Mouse (Mus musculus) kidney, adult 2 months (tissue): Measurements from ENCODE around the gene 9130230L23Rik.

Experiments
- CTCF ChIP-seq: fragments of 200-500 bp; conservative IDR thresholded peaks from 2 replicates; pipeline ENCODE4 v1.5.1; 2011; ENCODE audit warnings: low read depth, mild to moderate bottlenecking, control low read depth, low read length, moderate library complexity, mixed read lengths; ENCODE audit not compliant: insufficient read depth, insufficient read length
- POLR2A ChIP-seq: fragments of 200-500 bp; IDR thresholded peaks from one replicate; pipeline ENCODE4 v1.6.1; 2011; ENCODE audit warnings: low read depth, low read length, control low read depth

- TF ChIP-seq POLR2A (no peak), CTCF (no peak)
Measured at GRCm38 (mm10) chr5:66052777-66053548, 48.9 kb upstream of the 9130230L23Rik start.
